18 mouse cellular contexts compared by ENCODE assay signal in genomic region chr13:56607225-56607624, GRCm38 (mm10). TPM values are rescaled to one million over a fixed set of nuclear protein-coding genes. Genes with fewer than 3 reads are reported as not detected.
DNase-seq lines count a peak whose midpoint lies in the region; ATAC-seq and TF ChIP-seq lines count a peak whose summit lies in the region.
"Had no signal": no experiment of that assay in that cellular context is flagged by ENCODE, and none has a peak within 500 bp of the region (broad histone marks: within the 10 kb centered on the region; RNA-seq: fewer than 3 reads in every experiment).

No protein-coding gene starts in this region.

- no peak overlapping the region for H3K4me3 ChIP-seq in forebrain, embryonic 10.5 days
- H3K4me3 ChIP-seq in forebrain, embryonic 12.5 days (replicated peaks), result no peak overlapping the region
- H3K4me3 ChIP-seq in lung, embryonic 15.5 days, result no peak overlapping the region
- H3K4me3 ChIP-seq in intestine, postnatal 0 days (ENCODE audit: low read depth, low read length), result no peak overlapping the region
- no peak overlapping the region for H3K4me3 ChIP-seq in stomach, embryonic 16.5 days (replicated peaks; ENCODE audit: low read length)
- H3K4me3 ChIP-seq: layer of hippocampus, adult 2 months; midbrain, embryonic 10.5 days had no signal

- 73% methylated on average over 7 of the region's 7 CpGs for WGBS in forebrain, embryonic 10.5 days
- WGBS in forebrain, embryonic 12.5 days, result 69% methylated on average over 7 of the region's 7 CpGs
- WGBS in lung, embryonic 15.5 days, result 13% methylated on average over 7 of the region's 7 CpGs
- WGBS in intestine, postnatal 0 days, result 17% methylated on average over 7 of the region's 7 CpGs
- 22% methylated on average over 7 of the region's 7 CpGs for WGBS in stomach, embryonic 16.5 days

- intact Hi-C loops in left cerebral cortex, postnatal 14 days (cut with DNase I), result no loop called here

- no peaks in the 10 kb centered on the region for H3K9me3 ChIP-seq in forebrain, embryonic 10.5 days
- no peaks in the 10 kb centered on the region for H3K9me3 ChIP-seq in forebrain, embryonic 12.5 days
- H3K9me3 ChIP-seq in lung, embryonic 15.5 days, result no peaks in the 10 kb centered on the region
- H3K9me3 ChIP-seq in intestine, postnatal 0 days (ENCODE audit: control insufficient read depth), result no peaks in the 10 kb centered on the region
- H3K9me3 ChIP-seq in stomach, embryonic 16.5 days (replicated peaks; ENCODE audit: control insufficient read depth, low read length), result no peaks in the 10 kb centered on the region
- H3K9me3 ChIP-seq: midbrain, embryonic 10.5 days had no signal

- TF ChIP-seq CTCF in intestine, postnatal 0 days (IDR thresholded peaks at IDR 0.05; ENCODE audit: low read depth), result no peak

- no peak overlapping the region for H3K9ac ChIP-seq in forebrain, embryonic 12.5 days
- no peak overlapping the region for H3K9ac ChIP-seq in lung, embryonic 15.5 days
- H3K9ac ChIP-seq in intestine, postnatal 0 days (ENCODE audit: low read depth, low read length), result no peak overlapping the region
- H3K9ac ChIP-seq in stomach, embryonic 16.5 days (ENCODE audit: low read length), result 0 out of 2 replicates have a peak overlapping the region, but pooled peaks have one; percentile 17

- DNase-seq in forebrain, embryonic 10.5 days (ENCODE audit: extremely low spot score, low spot score), result no peak
- no peak for DNase-seq in lung, adult 18-20 months
- no peak for DNase-seq in gastrocnemius, postnatal 10 days
- DNase-seq in left cerebral cortex, postnatal 14 days (ENCODE audit: low spot score in 2 of 2), result no peak
- DNase-seq: cerebellum, adult 9-10 months; embryo, embryonic 11 days; heart, adult 11 months; heart, postnatal 14 days had no signal

- peaks cover 55% of the 10 kb centered on the region for H3K4me1 ChIP-seq in forebrain, embryonic 10.5 days
- H3K4me1 ChIP-seq in forebrain, embryonic 12.5 days, result peaks cover 24% of the 10 kb centered on the region
- H3K4me1 ChIP-seq in lung, embryonic 15.5 days, result peaks cover 47% of the 10 kb centered on the region
- H3K4me1 ChIP-seq in intestine, postnatal 0 days (replicated peaks; ENCODE audit: control insufficient read depth, insufficient read depth, low read length), result peaks cover 5% of the 10 kb centered on the region; the same call in 1 of the 2 replicates
- H3K4me1 ChIP-seq in stomach, embryonic 16.5 days (ENCODE audit: control insufficient read depth, insufficient read depth, low read length), result peaks cover 40% of the 10 kb centered on the region

- H3K36me3 ChIP-seq in forebrain, embryonic 10.5 days (replicated peaks), result no peaks in the 10 kb centered on the region
- H3K36me3 ChIP-seq in forebrain, embryonic 12.5 days (replicated peaks), result no peaks in the 10 kb centered on the region
- no peaks in the 10 kb centered on the region for H3K36me3 ChIP-seq in lung, embryonic 15.5 days
- no peaks in the 10 kb centered on the region for H3K36me3 ChIP-seq in intestine, postnatal 0 days (ENCODE audit: control insufficient read depth, insufficient read depth)
- no peaks in the 10 kb centered on the region for H3K36me3 ChIP-seq in stomach, embryonic 16.5 days (ENCODE audit: control insufficient read depth, insufficient read depth, low read length)
- H3K36me3 ChIP-seq: midbrain, embryonic 10.5 days had no signal

- ATAC-seq in forebrain, embryonic 12.5 days (ENCODE audit: low FRiP score), result no peak
- ATAC-seq in lung, embryonic 15.5 days (ENCODE audit: borderline replicate concordance, extremely low read depth, low FRiP score, low TSS enrichment), result peak; percentile 68
- no peak for ATAC-seq in intestine, postnatal 0 days
- ATAC-seq in stomach, embryonic 16.5 days (ENCODE audit: insufficient read depth, low FRiP score), result no peak
- ATAC-seq: inflammation-experienced regulatory T-cells, adult 6 months had no signal

- peak overlapping the region; percentile 25; the same call in 1 of the 2 replicates for H3K27ac ChIP-seq in forebrain, embryonic 10.5 days
- no peak overlapping the region for H3K27ac ChIP-seq in forebrain, embryonic 12.5 days
- H3K27ac ChIP-seq in lung, embryonic 15.5 days, result peak overlapping the region; percentile 78
- peak overlapping the region; percentile 17; the same call in 1 of the 2 replicates for H3K27ac ChIP-seq in intestine, postnatal 0 days (ENCODE audit: low read depth, low read length)
- peak overlapping the region; percentile 85 for H3K27ac ChIP-seq in stomach, embryonic 16.5 days (ENCODE audit: low read length)
- H3K27ac ChIP-seq: layer of hippocampus, adult 2 months; midbrain, embryonic 10.5 days had no signal

- H3K27me3 ChIP-seq in forebrain, embryonic 10.5 days (ENCODE audit: poor library complexity, severe bottlenecking), result peaks cover 62% of the 10 kb centered on the region
- peaks cover 44% of the 10 kb centered on the region for H3K27me3 ChIP-seq in forebrain, embryonic 12.5 days
- no peaks in the 10 kb centered on the region for H3K27me3 ChIP-seq in lung, embryonic 15.5 days
- no peaks in the 10 kb centered on the region for H3K27me3 ChIP-seq in intestine, postnatal 0 days (replicated peaks; ENCODE audit: control insufficient read depth, insufficient read depth, low read length)
- H3K27me3 ChIP-seq in stomach, embryonic 16.5 days (ENCODE audit: control insufficient read depth, insufficient read depth, low read length), result 0 out of 2 replicates have a peak, but pooled peaks cover 3% of the 10 kb centered on the region

- no peak overlapping the region for H3K4me2 ChIP-seq in forebrain, embryonic 12.5 days
- H3K4me2 ChIP-seq in lung, embryonic 15.5 days, result no peak overlapping the region
- H3K4me2 ChIP-seq in intestine, postnatal 0 days (replicated peaks; ENCODE audit: low read depth), result no peak overlapping the region
- H3K4me2 ChIP-seq in stomach, embryonic 16.5 days (ENCODE audit: low read depth, low read length), result 0 out of 2 replicates have a peak overlapping the region, but pooled peaks have one; percentile 4

RNA-seq across cellular contexts. Expression of gene Tgfbi, which starts 2.1 kb away (rescaled TPM):
- 20.1 and 22.1 TPM in 2 replicates for polyA plus RNA-seq in forebrain, embryonic 10.5 days (2016; fragmentation: Nextera tagmentation; extraction: Ambion mirVana)
- 21.4 and 24.0 TPM in 2 replicates for polyA plus RNA-seq in forebrain, embryonic 12.5 days (2016; fragmentation: Nextera tagmentation; extraction: Ambion mirVana)
- polyA plus RNA-seq in lung, embryonic 15.5 days (2015; fragmentation: Nextera tagmentation; extraction: Ambion mirVana), result 189 TPM in 2 replicates
- 101 and 105 TPM in 2 replicates for polyA plus RNA-seq in intestine, postnatal 0 days (2015; fragmentation: Nextera tagmentation; extraction: Ambion mirVana)
- polyA plus RNA-seq in stomach, embryonic 16.5 days (2015; fragmentation: Nextera tagmentation; extraction: Ambion mirVana), result 180 and 191 TPM in 2 replicates
- 10 to 100 TPM; 61.2 to 76.3 TPM for total RNA-seq in gastrocnemius, postnatal 10 days (2021)
- 1 to 10 TPM; 3.5 TPM for total RNA-seq in left cerebral cortex, postnatal 14 days (2021)

RNA-seq across cellular contexts. Expression of gene Lect2, which starts 58.9 kb away (rescaled TPM):
- not detected in 2 replicates for polyA plus RNA-seq in forebrain, embryonic 10.5 days (2016; fragmentation: Nextera tagmentation; extraction: Ambion mirVana)
- not detected in 2 replicates for polyA plus RNA-seq in forebrain, embryonic 12.5 days (2016; fragmentation: Nextera tagmentation; extraction: Ambion mirVana)
- 0.53 TPM in 1 of 2 replicates, not detected in the other for polyA plus RNA-seq in lung, embryonic 15.5 days (2015; fragmentation: Nextera tagmentation; extraction: Ambion mirVana)
- 48.8 and 59.0 TPM in 2 replicates for polyA plus RNA-seq in intestine, postnatal 0 days (2015; fragmentation: Nextera tagmentation; extraction: Ambion mirVana)
- 2.6 and 5.8 TPM in 2 replicates for polyA plus RNA-seq in stomach, embryonic 16.5 days (2015; fragmentation: Nextera tagmentation; extraction: Ambion mirVana)
- total RNA-seq in gastrocnemius, postnatal 10 days (2021), result not detected
- not detected for total RNA-seq in left cerebral cortex, postnatal 14 days (2021)
- total RNA-seq: adrenal gland, adult 18-20 months; heart, postnatal 14 days; layer of hippocampus, adult 2 months; left cerebral cortex, postnatal 10 days had no signal
- polyA plus RNA-seq: forebrain, embryonic 11.5 days; inflammation-experienced regulatory T-cells, adult 6 months; midbrain, embryonic 10.5 days had no signal
